Mouse (Mus musculus): Measurements from ENCODE around the gene Olfr520. TPM values are rescaled to one million over a fixed set of nuclear protein-coding genes. Genes with fewer than 3 reads are reported as not detected.
A peak's percentile ranks its signal among the peaks of the same experiment; 100 is the strongest.

Gene Olfr520
- polyA plus RNA-seq, 1 experiment from 2014 or later = not detected

DNA sequence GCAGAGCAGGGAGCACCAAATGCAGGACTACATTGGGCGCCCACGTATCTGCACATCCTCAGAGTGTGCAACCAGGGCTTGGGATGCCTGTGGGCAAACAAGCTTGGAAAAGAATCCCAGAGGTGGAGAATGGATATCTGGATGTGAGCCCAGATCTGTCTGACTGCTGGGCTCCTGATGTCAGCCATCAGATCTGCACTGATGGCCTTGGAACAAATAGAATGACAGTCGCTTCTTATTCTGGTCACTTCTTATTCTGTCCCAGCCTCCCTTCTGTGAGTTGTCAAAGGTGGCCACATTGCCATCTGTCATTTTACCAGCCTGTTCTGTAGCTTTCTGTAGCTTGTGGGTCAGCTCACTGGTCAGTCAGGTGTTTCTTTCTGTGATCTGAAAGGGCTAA is 31.5 kb upstream of the Olfr520 start:
- no peaks in the 10 kb centered on the region for H3K36me3 ChIP-seq (ENCODE audit: control insufficient read depth, insufficient read depth, low read length)
- no peaks in the 10 kb centered on the region for H3K27me3 ChIP-seq (replicated peaks; ENCODE audit: control insufficient read depth, insufficient read depth, low read length)
- 79% methylated on average over 3 of the region's 3 CpGs for WGBS
- H3K9me3 ChIP-seq (ENCODE audit: control insufficient read depth, low read length) = no peaks in the 10 kb centered on the region
- no peak overlapping the region for H3K4me3 ChIP-seq (ENCODE audit: low read length)
- H3K4me2 ChIP-seq (ENCODE audit: low read length) = no peak overlapping the region
- no peak for ATAC-seq
- no peak overlapping the region for H3K9ac ChIP-seq (ENCODE audit: low read depth, low read length)
- H3K27ac ChIP-seq (ENCODE audit: low read depth, low read length) = no peak overlapping the region
- H3K4me1 ChIP-seq (ENCODE audit: control insufficient read depth, insufficient read depth, low read depth, low read length) = no peaks in the 10 kb centered on the region

DNA sequence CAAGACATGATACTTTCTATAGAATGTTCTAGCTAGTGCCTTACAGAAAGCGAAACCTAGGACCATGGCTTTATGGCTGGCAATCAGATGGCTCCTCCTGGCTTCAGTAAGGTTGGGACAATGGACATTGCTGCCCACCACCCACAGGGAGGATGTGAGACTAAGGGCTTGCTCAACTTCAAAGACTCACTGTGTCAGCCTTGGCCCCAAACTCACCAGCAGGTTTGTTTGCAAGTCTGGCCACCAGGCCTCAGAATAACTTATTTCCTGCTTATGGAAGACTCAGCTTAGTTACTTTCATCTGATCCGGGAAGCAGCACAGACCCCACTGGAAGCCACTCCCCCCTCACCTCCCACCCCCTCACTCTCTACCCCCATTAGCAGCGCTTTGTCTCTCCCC is 31.0 kb upstream of the Olfr520 start:
- no peak overlapping the region for H3K27ac ChIP-seq (ENCODE audit: low read depth, low read length)
- H3K4me2 ChIP-seq (ENCODE audit: low read length) = no peak overlapping the region
- no peak overlapping the region for H3K4me3 ChIP-seq (ENCODE audit: low read length)
- no peaks in the 10 kb centered on the region for H3K27me3 ChIP-seq (replicated peaks; ENCODE audit: control insufficient read depth, insufficient read depth, low read length)
- H3K36me3 ChIP-seq (ENCODE audit: control insufficient read depth, insufficient read depth, low read length) = no peaks in the 10 kb centered on the region
- WGBS = 52% methylated on average over 3 of the region's 3 CpGs
- no peaks in the 10 kb centered on the region for H3K4me1 ChIP-seq (ENCODE audit: control insufficient read depth, insufficient read depth, low read depth, low read length)
- ATAC-seq = no peak
- H3K9me3 ChIP-seq (ENCODE audit: control insufficient read depth, low read length) = no peaks in the 10 kb centered on the region
- no peak overlapping the region for H3K9ac ChIP-seq (ENCODE audit: low read depth, low read length)

DNA sequence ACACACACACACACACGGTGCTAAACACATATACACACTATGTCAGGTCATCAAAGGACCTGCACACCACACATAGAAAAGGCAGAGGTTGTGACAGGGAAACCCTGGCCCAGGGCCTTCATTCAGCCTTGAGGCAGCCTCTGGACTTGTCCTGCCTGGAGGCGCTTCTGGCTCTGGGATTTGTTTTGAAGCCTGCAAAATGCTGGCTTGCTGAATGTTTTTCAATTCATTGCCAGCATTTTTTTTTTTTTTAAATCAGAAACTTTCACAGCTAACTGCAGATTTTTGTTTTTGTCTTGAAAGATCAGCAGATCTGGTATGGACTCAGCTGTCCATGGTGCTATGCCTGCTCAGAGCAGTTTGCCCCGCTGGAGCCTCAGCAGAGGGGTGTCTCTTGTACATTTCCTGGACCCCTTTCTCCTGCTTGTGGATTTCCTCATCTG is 30.3 kb upstream of the Olfr520 start:
- Histone ChIP-seq H3K27ac (ENCODE audit: low read depth, low read length) (no peak overlapping the region), H3K4me2 (ENCODE audit: low read length) (no peak overlapping the region), H3K4me1 (ENCODE audit: control insufficient read depth, insufficient read depth, low read depth, low read length) (no peaks in the 10 kb centered on the region), H3K9me3 (ENCODE audit: control insufficient read depth, low read length) (no peaks in the 10 kb centered on the region), H3K4me3 (ENCODE audit: low read length) (no peak overlapping the region), H3K27me3 (replicated peaks; ENCODE audit: control insufficient read depth, insufficient read depth, low read length) (no peaks in the 10 kb centered on the region), H3K36me3 (ENCODE audit: control insufficient read depth, insufficient read depth, low read length) (no peaks in the 10 kb centered on the region), H3K9ac (ENCODE audit: low read depth, low read length) (no peak overlapping the region)
- ATAC-seq = no peak
- 80% methylated on average over 3 of the region's 3 CpGs for WGBS

DNA sequence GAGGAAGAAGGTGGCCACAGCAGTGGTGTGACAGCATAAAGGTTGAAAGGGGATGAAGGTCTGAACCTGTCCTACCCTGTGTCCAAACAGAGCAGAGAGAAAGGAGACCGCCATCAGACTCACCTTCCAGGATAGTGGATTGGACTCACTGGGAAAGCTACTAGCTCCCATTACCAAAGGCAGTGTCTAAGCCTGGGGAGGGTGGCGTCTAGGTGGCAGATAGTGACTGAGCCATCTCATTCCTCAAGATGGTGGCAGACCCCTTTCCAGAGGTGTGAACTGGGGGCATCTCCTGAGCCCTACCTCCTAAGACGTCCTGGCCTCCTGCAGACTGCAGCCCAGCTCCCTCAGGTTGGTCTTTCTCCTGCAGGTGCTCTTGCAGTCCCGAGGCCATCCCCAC is 29.4 kb upstream of the Olfr520 start:
- Histone ChIP-seq H3K27ac (ENCODE audit: low read depth, low read length) (no peak overlapping the region), H3K36me3 (ENCODE audit: control insufficient read depth, insufficient read depth, low read length) (no peaks in the 10 kb centered on the region), H3K9me3 (ENCODE audit: control insufficient read depth, low read length) (no peaks in the 10 kb centered on the region), H3K27me3 (replicated peaks; ENCODE audit: control insufficient read depth, insufficient read depth, low read length) (no peaks in the 10 kb centered on the region), H3K4me2 (ENCODE audit: low read length) (no peak overlapping the region), H3K9ac (ENCODE audit: low read depth, low read length) (no peak overlapping the region), H3K4me1 (ENCODE audit: control insufficient read depth, insufficient read depth, low read depth, low read length) (no peaks in the 10 kb centered on the region), H3K4me3 (ENCODE audit: low read length) (no peak overlapping the region)
- no peak for ATAC-seq
- 88% methylated on average over 4 of the region's 4 CpGs for WGBS

DNA sequence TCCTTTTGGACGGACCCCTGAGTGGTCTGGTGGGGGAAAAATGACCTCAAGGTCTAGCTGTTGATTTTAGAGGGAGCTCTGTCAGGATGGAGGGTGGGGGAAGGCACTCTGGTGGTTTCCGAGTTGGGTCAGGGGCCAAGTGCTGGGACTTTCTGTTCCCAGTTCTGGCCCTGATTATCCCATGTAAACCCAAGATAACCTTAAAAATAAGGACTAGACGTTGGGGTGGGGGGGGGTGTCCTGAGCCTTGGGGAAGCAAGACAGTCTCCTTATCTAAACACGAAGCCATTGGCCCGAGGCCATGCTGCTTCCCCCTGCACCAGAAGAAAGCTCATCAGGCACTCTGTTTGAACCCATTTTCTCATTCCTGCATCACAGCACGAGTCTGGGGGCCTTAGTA is 27.9 kb upstream of the Olfr520 start:
- no peak for ATAC-seq
- WGBS = 34% methylated on average over 6 of the region's 6 CpGs

DNA sequence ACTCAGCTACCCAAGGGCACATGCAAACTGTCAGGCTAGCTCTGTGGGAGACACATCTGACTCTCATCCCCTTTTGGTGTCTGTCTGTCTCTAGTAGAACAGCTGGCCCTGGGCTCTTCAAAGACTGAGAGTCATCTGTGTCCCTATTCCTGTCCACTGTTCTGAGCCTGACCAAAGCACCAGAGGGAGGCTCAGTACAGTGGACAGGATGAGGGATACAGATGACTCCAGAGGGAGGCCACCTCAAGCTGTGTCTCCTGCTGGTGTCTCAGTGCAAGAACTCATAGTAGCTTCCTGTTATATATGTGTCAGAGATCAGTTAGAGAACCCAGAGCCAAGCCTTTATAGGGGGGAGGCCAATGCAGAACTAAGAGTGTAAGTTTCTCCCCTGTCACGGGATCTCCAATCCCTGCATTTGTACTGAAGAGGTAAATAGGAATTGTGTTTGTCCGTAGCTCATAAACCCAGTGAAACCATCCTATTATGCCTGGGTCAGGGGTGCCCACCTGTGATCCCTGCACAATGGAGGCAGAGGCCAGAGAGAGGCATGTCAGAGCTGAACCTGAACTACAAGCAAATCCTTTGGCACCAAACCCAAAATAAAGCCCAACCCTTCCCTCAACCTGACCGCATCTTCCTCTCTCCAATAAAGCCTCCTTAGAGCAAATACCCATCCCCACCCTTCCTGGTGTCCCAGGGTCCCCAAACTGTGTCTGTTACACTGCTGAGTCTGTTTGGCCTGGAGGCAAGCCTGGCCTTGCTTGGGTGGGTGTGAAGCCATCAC is 25.1 kb upstream of the Olfr520 start:
- H3K4me3 ChIP-seq (ENCODE audit: low read length) = no peak overlapping the region
- no peak overlapping the region; the same call in 1 of the 2 replicates for H3K4me2 ChIP-seq (ENCODE audit: low read length)
- 0 out of 2 replicates have a peak, but pooled peaks have one; percentile 37 for ATAC-seq
- no peak overlapping the region for H3K9ac ChIP-seq (ENCODE audit: low read depth, low read length)
- H3K4me1 ChIP-seq (ENCODE audit: control insufficient read depth, insufficient read depth, low read depth, low read length) = no peaks in the 10 kb centered on the region
- WGBS = 78% methylated on average over 3 of the region's 3 CpGs
- no peaks in the 10 kb centered on the region for H3K27me3 ChIP-seq (replicated peaks; ENCODE audit: control insufficient read depth, insufficient read depth, low read length)
- H3K27ac ChIP-seq (ENCODE audit: low read depth, low read length) = no peak overlapping the region; the same call in 1 of the 2 replicates
- H3K9me3 ChIP-seq (ENCODE audit: control insufficient read depth, low read length) = no peaks in the 10 kb centered on the region
- H3K36me3 ChIP-seq (ENCODE audit: control insufficient read depth, insufficient read depth, low read length) = no peaks in the 10 kb centered on the region

More for the DNA sequence above, 27.9 kb upstream of the Olfr520 start:
- H3K4me1 ChIP-seq (ENCODE audit: control insufficient read depth, insufficient read depth, low read depth, low read length) = no peaks in the 10 kb centered on the region
- H3K9me3 ChIP-seq (ENCODE audit: control insufficient read depth, low read length) = no peaks in the 10 kb centered on the region
- no peaks in the 10 kb centered on the region for H3K36me3 ChIP-seq (ENCODE audit: control insufficient read depth, insufficient read depth, low read length)
- H3K27ac ChIP-seq (ENCODE audit: low read depth, low read length) = no peak overlapping the region
- no peak overlapping the region for H3K4me2 ChIP-seq (ENCODE audit: low read length)
- H3K9ac ChIP-seq (ENCODE audit: low read depth, low read length) = no peak overlapping the region
- no peak overlapping the region for H3K4me3 ChIP-seq (ENCODE audit: low read length)
- no peaks in the 10 kb centered on the region for H3K27me3 ChIP-seq (replicated peaks; ENCODE audit: control insufficient read depth, insufficient read depth, low read length)

DNA sequence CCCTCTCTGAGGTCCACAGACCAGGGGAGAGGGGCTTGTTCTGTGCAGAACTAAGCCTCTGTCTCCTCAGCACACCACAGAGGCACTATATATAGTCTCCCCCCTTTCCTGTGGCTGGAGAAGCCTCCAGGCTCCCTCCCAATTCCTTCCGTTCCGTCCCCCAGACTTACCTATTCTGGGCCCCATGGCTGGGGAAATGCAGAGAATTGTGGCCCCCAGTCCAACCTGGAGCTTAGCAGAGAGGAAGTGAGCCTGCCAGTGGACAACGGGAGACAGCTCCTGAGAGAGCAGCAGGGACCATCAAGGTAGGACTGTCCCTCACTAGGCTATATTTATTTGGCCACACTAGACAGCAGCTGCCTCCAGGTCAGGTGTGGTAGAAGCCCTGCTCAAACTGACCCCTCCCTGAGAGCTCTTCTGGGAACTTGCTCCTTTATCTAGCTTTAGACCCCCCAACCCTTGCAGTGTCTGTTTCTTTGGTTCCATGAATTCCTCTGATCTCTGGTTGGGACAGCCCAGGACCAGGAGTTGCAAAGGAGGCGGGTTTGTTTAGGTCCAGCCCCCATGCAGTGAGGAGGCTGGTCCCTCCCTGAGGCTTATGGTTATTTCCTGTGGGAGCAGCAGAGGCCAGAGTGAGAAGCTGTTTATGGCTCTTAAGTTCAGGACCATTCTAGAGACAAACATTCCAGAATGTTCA is 23.6 kb upstream of the Olfr520 start:
- Histone ChIP-seq H3K4me1 (ENCODE audit: control insufficient read depth, insufficient read depth, low read depth, low read length) (no peaks in the 10 kb centered on the region), H3K4me3 (ENCODE audit: low read length) (no peak overlapping the region; the same call in 1 of the 2 replicates), H3K27ac (ENCODE audit: low read depth, low read length) (peak overlapping the region; percentile 4; the same call in 1 of the 2 replicates), H3K27me3 (replicated peaks; ENCODE audit: control insufficient read depth, insufficient read depth, low read length) (no peaks in the 10 kb centered on the region), H3K9me3 (ENCODE audit: control insufficient read depth, low read length) (no peaks in the 10 kb centered on the region), H3K9ac (ENCODE audit: low read depth, low read length) (no peak overlapping the region), H3K36me3 (ENCODE audit: control insufficient read depth, insufficient read depth, low read length) (no peaks in the 10 kb centered on the region), H3K4me2 (ENCODE audit: low read length) (peak overlapping the region; percentile 13; the same call in 1 of the 2 replicates)
- 73% methylated on average over 4 of the region's 4 CpGs for WGBS
- ATAC-seq = peak; percentile 21; the same call in 1 of the 2 replicates

DNA sequence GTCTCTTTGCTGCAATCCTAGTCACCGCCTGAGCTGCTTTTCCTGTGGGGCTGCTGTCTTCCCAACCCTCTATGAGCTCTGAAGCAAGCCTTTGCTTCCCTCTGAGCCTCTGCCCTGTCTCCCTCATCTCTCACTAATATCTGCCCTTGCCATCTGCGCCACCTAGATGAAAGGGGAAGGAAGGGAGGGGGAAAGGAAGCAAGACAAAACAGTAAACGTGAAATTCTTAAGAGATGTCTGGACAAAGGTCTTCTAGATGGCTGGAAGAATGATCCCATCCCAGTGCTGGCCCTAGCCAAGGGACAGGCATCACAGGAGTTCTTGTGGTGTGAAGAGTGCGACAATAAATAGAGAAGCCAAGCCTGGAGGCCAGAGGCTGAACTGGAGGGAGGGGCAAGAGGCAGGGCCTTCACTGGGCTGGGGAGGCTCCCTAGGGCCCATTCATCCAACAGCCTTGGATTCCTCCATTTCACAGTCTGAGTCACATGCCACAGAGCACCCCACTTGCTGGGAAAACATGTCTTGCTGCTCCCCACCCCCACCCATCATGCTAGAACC is 23.0 kb upstream of the Olfr520 start:
- Histone ChIP-seq H3K36me3 (ENCODE audit: control insufficient read depth, insufficient read depth, low read length) (no peaks in the 10 kb centered on the region), H3K27me3 (replicated peaks; ENCODE audit: control insufficient read depth, insufficient read depth, low read length) (no peaks in the 10 kb centered on the region), H3K4me2 (ENCODE audit: low read length) (no peak overlapping the region), H3K9me3 (ENCODE audit: control insufficient read depth, low read length) (no peaks in the 10 kb centered on the region), H3K27ac (ENCODE audit: low read depth, low read length) (peak overlapping the region; percentile 0), H3K4me3 (ENCODE audit: low read length) (no peak overlapping the region), H3K9ac (ENCODE audit: low read depth, low read length) (no peak overlapping the region), H3K4me1 (ENCODE audit: control insufficient read depth, insufficient read depth, low read depth, low read length) (no peaks in the 10 kb centered on the region)
- WGBS = 50% methylated on average over 4 of the region's 4 CpGs
- peak; percentile 9; the same call in 1 of the 2 replicates for ATAC-seq

DNA sequence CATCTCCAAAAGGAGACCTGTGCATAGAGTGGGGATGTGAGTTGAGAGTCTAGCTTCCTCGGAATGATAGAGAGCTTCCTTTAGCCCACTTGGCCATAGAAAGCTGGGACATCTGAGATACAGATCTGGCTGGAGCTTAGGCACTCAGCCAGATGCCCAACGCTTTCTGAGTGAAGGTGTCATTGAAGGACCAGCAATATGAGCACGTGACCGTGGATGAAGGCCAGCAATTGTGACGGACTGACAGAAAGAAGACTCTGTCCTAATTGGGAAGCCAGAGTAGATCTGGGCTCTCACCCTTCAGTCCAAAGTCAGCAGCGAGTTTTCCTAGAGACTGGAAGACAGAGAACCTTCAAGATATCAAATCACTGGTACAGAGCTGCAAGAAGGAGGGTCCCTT is 22.4 kb upstream of the Olfr520 start:
- Histone ChIP-seq H3K36me3 (ENCODE audit: control insufficient read depth, insufficient read depth, low read length) (no peaks in the 10 kb centered on the region), H3K4me2 (ENCODE audit: low read length) (no peak overlapping the region), H3K9ac (ENCODE audit: low read depth, low read length) (no peak overlapping the region), H3K4me3 (ENCODE audit: low read length) (no peak overlapping the region), H3K27ac (ENCODE audit: low read depth, low read length) (no peak overlapping the region), H3K27me3 (replicated peaks; ENCODE audit: control insufficient read depth, insufficient read depth, low read length) (no peaks in the 10 kb centered on the region), H3K4me1 (ENCODE audit: control insufficient read depth, insufficient read depth, low read depth, low read length) (no peaks in the 10 kb centered on the region), H3K9me3 (ENCODE audit: control insufficient read depth, low read length) (no peaks in the 10 kb centered on the region)
- WGBS = 87% methylated on average over 6 of the region's 6 CpGs
- no peak for ATAC-seq
